Mouse (Mus musculus) CD4-positive, CD25-positive, alpha-beta regulatory T cell, adult 9 weeks (primary cell): ENCODE measurements around the gene Slc13a2. TPM values are rescaled to one million over a fixed set of nuclear protein-coding genes. Genes with fewer than 3 reads are reported as not detected.

Experiments used
- polyA plus RNA-seq: library from polyadenylated mRNA; unstranded; fragments of 100-300 nt; shearing (Covaris generic); gene quantifications from one replicate; pipeline ENCODE4 v1.2.1, GENCODE M21; 2017

The Slc13a2 gene
- not detected for polyA plus RNA-seq

GRCm38 (mm10) chr11:78422055-78422819 lies at the start of gene Slc13a2:
TSS of gene Slc13a2 (minus strand) at chr11:78422217.

DNA sequence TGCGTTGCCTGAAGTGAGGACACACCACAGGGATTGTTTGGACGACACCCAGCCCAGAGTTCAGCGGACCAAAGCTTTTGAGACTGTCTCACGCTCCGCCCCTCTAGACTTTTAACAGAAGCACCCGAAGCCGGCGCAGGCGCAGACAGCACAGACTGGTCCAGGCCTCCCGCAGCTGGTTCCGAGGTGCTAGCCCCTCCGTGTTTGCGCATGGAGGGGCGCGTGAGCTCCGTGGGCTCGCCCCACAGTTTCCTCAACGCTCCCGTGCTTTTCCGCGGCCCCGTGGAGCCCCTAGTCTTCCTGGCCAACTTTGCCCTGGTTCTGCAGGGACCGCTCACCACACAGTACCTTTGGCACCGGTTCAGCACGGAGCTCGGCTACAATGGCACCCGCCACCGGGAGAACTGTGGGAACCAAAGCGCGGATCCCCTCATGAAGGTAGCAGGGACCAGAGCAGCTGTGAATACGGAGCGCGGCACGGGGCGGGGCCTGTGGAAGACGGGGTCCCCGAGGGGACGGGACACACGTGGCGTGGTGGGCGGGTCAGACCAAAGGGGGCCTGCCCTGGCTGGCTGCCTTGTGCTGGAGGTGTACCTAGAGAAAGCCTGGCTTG lies 43.7 kb upstream of the Slc13a2 start, which contains the start of gene Slc46a1:
Gene Slc46a1, plus strand, starts transcription at position 130 of the 613 bp plus-strand sequence.

GRCm38 (mm10) chr11:78386508-78387043 lies 35.4 kb downstream of the Slc13a2 start, which contains the start of gene Foxn1:
TSS of gene Foxn1 (minus strand) at chr11:78386558.

Other genes with a start within 250 kb of the Slc13a2 start
- gene Nek8, start 245.5 kb downstream of the Slc13a2 start, polyA plus RNA-seq = 17.1 TPM
- gene Tlcd1, start 245.5 kb downstream of the Slc13a2 start, polyA plus RNA-seq = 3.4 TPM
- gene Rpl23a, start 238.6 kb downstream of the Slc13a2 start, polyA plus RNA-seq = 1,923 TPM
- gene Rab34, start 233.8 kb downstream of the Slc13a2 start, polyA plus RNA-seq = not detected
- 1.3 TPM for gene Proca1, start 228.8 kb downstream of the Slc13a2 start, polyA plus RNA-seq
- gene Sdf2, start 176.5 kb downstream of the Slc13a2 start, polyA plus RNA-seq = 106 TPM
- gene Supt6, start 176.2 kb downstream of the Slc13a2 start, polyA plus RNA-seq = 52.2 TPM
- gene 2610507B11Rik, start 160.5 kb downstream of the Slc13a2 start, polyA plus RNA-seq = 74.7 TPM
- gene BC030499, start 131.4 kb downstream of the Slc13a2 start, polyA plus RNA-seq = 0.38 TPM
- 2.2 TPM for gene Spag5, start 120.7 kb downstream of the Slc13a2 start, polyA plus RNA-seq
- 14.5 TPM for gene Aldoc, start 99.2 kb downstream of the Slc13a2 start, polyA plus RNA-seq
- gene Pigs, start 93.8 kb downstream of the Slc13a2 start, polyA plus RNA-seq = 136 TPM
- gene Unc119, start 78.7 kb downstream of the Slc13a2 start, polyA plus RNA-seq = 18.6 TPM
- not detected for gene Foxn1, start 35.7 kb downstream of the Slc13a2 start, polyA plus RNA-seq
- 1.8 TPM for gene Slc46a1, start 43.5 kb upstream of the Slc13a2 start, polyA plus RNA-seq
- gene Sarm1, start 75.5 kb upstream of the Slc13a2 start, polyA plus RNA-seq = 0.77 TPM
- gene Vtn, start 76.9 kb upstream of the Slc13a2 start, polyA plus RNA-seq = not detected
- gene Sebox, start 81.2 kb upstream of the Slc13a2 start, polyA plus RNA-seq = not detected
- gene Tmem199, start 90.0 kb upstream of the Slc13a2 start, polyA plus RNA-seq = 55.4 TPM
- 26.9 TPM for gene Poldip2, start 90.0 kb upstream of the Slc13a2 start, polyA plus RNA-seq
- gene Tnfaip1, start 114.1 kb upstream of the Slc13a2 start, polyA plus RNA-seq = 23.0 TPM
- 130 TPM for gene Ift20, start 114.1 kb upstream of the Slc13a2 start, polyA plus RNA-seq
- 17.2 TPM for gene Tmem97, start 128.6 kb upstream of the Slc13a2 start, polyA plus RNA-seq